Mouse (Mus musculus) skeletal muscle tissue, adult 2 months (tissue): ENCODE results near the gene Atxn3.

Source experiments
- DNase-seq: peaks from one replicate; pipeline ENCODE4 v3.0.0-alpha.2; 2012; ENCODE audit warnings: low read depth, low spot score

The Atxn3 gene

DNA sequence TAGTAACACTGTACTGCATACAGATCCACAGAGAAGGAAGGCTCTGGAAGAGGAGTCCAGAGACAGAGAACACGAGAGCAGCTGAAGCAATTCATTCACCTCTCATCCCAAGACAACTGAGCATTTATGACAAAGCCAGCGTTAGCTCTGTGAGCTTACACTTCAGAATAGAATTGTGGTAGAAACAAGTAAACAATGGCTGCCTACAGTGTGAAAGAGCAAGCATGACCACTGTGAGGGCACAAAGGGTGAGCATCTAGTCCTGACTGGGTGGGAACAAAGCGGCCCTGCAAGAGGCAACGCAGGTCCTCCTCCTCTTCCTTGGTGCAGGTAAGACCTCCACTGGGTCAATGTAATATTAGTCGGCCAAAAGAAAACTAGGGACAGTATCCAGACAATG lies 67.0 kb downstream of the Atxn3 start:
- no peak for DNase-seq

DNA sequence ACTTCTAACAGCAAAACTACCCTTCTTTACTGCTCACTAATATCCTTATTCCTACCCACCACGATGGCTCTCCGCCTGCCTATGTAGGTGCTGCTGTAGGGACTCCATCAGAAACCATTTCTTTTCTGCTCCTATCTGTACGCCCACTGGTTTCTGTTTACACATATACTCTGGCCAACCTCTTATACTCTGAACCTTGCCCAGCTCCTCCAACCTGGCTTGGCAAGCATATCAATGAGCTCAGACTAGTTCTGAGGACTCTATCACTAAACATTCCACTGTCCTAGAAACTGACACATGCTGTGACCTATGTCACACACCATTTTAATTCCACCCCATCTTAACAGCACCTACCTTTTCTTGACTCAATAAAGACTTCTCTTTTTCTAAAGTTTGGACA lies 68.7 kb downstream of the Atxn3 start:
- DNase-seq: no peak

DNA sequence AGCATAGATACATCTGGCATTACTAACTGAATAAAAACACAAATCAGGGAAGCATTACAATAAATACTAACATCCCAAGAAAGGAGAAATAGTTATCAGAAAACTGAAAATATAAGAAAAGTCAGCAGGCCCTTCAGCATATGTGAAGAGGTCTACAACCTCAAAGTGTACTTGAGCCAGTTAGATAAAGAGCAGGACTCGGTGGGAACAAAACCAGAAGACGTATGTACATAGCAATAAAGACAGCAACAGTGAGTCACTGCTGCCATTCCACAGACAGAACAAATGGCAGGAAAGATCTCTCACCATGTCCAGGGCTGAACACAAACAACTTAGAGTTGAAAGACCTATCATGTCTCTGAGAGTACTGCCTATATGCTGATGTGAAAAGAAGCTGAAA lies 69.7 kb downstream of the Atxn3 start:
- no peak for DNase-seq

DNA sequence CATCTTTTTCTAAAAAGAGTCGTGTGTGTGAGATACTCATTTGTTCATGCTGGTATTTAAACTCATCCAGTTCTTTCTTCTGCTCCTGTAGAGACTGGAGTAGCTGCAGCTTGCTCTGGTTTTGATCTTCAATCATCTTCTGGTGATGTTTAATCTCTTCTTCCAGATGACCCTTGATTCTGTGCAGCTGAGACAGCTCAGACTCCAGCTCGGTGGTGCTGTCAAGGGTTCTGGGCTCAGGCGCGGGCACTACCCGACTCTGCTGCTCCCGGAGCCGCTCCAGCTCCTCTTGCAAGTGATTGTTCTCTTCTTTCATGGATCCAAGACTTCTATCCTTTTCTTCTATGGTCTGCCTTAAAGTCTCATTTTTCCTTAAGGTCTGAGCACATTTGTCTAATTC lies 73.1 kb downstream of the Atxn3 start:
- no peak for DNase-seq

DNA sequence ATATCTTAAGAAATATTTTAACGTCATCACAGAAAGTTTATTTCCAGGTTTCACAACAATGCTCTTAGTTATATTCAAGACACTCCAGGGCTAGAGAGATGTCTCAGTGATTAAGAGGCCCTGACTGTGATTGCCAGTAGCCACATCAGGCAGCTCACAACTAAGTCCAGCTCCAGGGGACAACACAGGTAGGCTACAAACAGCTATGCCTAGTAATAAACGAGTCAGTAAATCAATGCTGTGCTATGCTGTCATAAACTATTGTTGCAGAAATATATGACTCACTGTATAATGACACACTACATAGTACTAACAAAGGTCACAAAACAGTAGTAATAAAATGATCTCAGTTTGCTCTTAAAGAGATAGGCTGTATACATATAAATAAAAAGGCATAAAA lies 81.7 kb downstream of the Atxn3 start:
- no peak for DNase-seq

DNA sequence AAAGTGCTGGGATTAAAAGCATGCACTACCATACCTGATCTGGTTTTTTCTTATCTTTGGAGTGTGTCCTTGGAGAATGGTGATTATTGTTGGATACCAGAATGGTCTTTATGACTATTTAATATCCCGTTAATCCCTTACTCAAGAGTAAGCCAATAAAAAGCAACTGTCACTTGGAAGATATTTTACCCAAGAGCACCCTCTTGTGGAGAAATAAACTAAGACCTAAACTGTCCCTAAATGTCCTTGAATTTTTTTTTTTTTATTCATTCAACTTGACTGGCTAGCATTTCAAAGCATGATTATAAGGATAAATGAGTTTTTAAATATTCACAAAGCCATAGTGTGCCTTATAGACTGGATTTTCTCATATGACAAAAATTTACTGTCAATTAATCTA lies 82.9 kb downstream of the Atxn3 start:
- peak; percentile 14 for DNase-seq
